Mouse (Mus musculus) CD4-positive, CD25-positive, alpha-beta regulatory T cell, adult 9 weeks (primary cell): ENCODE measurements around the gene Vegfc. TPM values are rescaled to one million over a fixed set of nuclear protein-coding genes. Genes with fewer than 3 reads are reported as not detected.

Experiments
- polyA plus RNA-seq: library from polyadenylated mRNA; unstranded; fragments of 100-300 nt; shearing (Covaris generic); gene quantifications from one replicate; pipeline ENCODE4 v1.2.1, GENCODE M21; 2017

Gene Vegfc
- 0.91 TPM for polyA plus RNA-seq

GRCm38 (mm10) chr8:54077271-54078120 lies at the start of gene Vegfc:
Gene Vegfc, plus strand, starts transcription at chr8:54077606.

